Mouse (Mus musculus): ENCODE results near the gene Trpc4.

DNA sequence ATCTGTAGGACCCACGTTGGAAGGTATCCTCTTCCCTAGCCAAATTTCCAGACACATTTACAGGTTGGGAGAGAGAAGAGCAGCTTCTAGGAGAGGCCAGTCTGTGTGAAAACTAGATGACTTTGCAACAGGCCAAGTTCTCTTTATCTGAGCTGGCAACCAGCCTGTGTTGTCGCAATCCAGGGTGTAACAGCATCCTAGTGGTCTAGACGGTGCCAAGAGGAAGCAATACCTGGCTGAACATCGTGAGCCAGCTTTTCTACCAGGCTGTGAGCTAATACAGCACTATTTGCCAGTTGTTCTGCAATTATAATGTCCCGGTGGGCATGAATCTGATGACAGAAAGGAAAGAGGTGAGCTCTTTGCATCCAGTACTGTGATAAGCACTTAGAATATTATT is 83.1 kb downstream of the Trpc4 start:
- TF ChIP-seq GATA1 (IDR thresholded peaks at IDR 0.05; ENCODE audit: low read length), result no peak
- TF ChIP-seq TAL1 (IDR thresholded peaks at IDR 0.05; ENCODE audit: low read length), result no peak
